ENCODE assay signal across 22 mouse cellular contexts in the genomic region with DNA sequence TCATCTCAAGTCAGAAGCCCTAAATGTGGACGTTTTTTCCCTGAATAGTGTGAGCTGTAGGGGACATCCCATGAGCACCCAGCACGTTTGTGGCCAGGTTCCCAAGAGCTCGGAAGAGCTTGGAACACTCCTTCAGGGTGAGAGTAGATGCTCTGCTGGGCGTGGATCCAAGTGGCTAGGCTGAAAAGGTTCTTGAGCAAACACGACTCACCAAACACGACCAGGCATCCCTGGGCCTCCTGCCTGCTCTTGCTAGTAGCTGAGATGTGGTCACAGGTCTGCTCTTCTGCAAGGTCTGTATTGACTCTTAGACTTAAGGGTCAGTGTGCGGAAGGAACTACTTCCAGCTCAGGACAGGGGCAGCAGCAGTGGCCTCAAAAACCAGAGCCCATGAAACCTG. TPM values are rescaled to one million over a fixed set of nuclear protein-coding genes. Genes with fewer than 3 reads are reported as not detected.
DNase-seq lines count a peak whose midpoint lies in the region; ATAC-seq and TF ChIP-seq lines count a peak whose summit lies in the region.
"Had no signal": no experiment of that assay in that cellular context is flagged by ENCODE, and none has a peak within 500 bp of the region (broad histone marks: within the 10 kb centered on the region; RNA-seq: fewer than 3 reads in every experiment).

No protein-coding gene starts in this region.

- H3K36me3 ChIP-seq in lung, embryonic 14.5 days (ENCODE audit: insufficient read depth), result no peaks in the 10 kb centered on the region
- no peaks in the 10 kb centered on the region for H3K36me3 ChIP-seq in lung, postnatal 0 days (ENCODE audit: insufficient read depth, low read length)
- H3K36me3 ChIP-seq: embryonic facial prominence, embryonic 10.5 days; embryonic facial prominence, embryonic 12.5 days; forebrain, embryonic 15.5 days; G1E had no signal

- TF ChIP-seq CTCF in lung, embryonic 14.5 days (IDR thresholded peaks at IDR 0.05; ENCODE audit: low read depth), result no peak
- no peak for TF ChIP-seq CTCF in lung, postnatal 0 days (IDR thresholded peaks at IDR 0.05)
- TF ChIP-seq CTCF in lung, adult 2 months (IDR thresholded peaks at IDR 0.05; ENCODE audit: insufficient read depth, low read length), result no peak

- H3K27ac ChIP-seq in lung, embryonic 14.5 days (ENCODE audit: low read depth), result no peak overlapping the region
- no peak overlapping the region for H3K27ac ChIP-seq in lung, postnatal 0 days (ENCODE audit: low read length)
- H3K27ac ChIP-seq: embryonic facial prominence, embryonic 10.5 days; embryonic facial prominence, embryonic 12.5 days; forebrain, embryonic 13.5 days; forebrain, embryonic 15.5 days had no signal

- H3K9me3 ChIP-seq in lung, embryonic 14.5 days (ENCODE audit: low read depth, low read length), result no peaks in the 10 kb centered on the region
- H3K9me3 ChIP-seq in lung, postnatal 0 days (ENCODE audit: low read length), result no peaks in the 10 kb centered on the region
- H3K9me3 ChIP-seq: embryonic facial prominence, embryonic 10.5 days; forebrain, embryonic 13.5 days; forebrain, embryonic 15.5 days; G1E had no signal

- H3K4me2 ChIP-seq in lung, embryonic 14.5 days, result no peak overlapping the region
- no peak overlapping the region for H3K4me2 ChIP-seq in lung, postnatal 0 days (replicated peaks; ENCODE audit: low read depth, low read length)
- H3K4me2 ChIP-seq: embryonic facial prominence, embryonic 12.5 days; forebrain, embryonic 13.5 days; forebrain, embryonic 15.5 days had no signal

- DNase-seq in lung, embryonic 14.5 days, result peak; percentile 48
- no peak for DNase-seq in lung, postnatal 10 days
- peak; percentile 58 for DNase-seq in lung, postnatal 0 days (ENCODE audit: low spot score)
- no peak for DNase-seq in lung, adult 2 months
- peak; percentile 51 for DNase-seq in NIH3T3 (ENCODE audit: low read depth)
- DNase-seq in urinary bladder, postnatal 14 days (ENCODE audit: low spot score), result no peak
- DNase-seq in right cerebral cortex, postnatal 36 days (ENCODE audit: low spot score in 2 of 2), result no peak
- DNase-seq: adrenal gland, adult 8-10 months; adrenal gland, postnatal 14 days; adrenal gland, postnatal 36 days; B cell, adult 2 months; cerebellum, adult 18-20 months; cerebellum, adult 8-10 months; cerebellum, adult 9-11 months; forebrain, postnatal 0 days had no signal

- 41% methylated on average over 7 of the region's 7 CpGs for WGBS in lung, embryonic 14.5 days
- 31% methylated on average over 7 of the region's 7 CpGs for WGBS in lung, postnatal 0 days
- 46% methylated on average over 7 of the region's 7 CpGs for WGBS in lung, adult 2 months

- H3K9ac ChIP-seq in lung, embryonic 14.5 days, result no peak overlapping the region
- no peak overlapping the region for H3K9ac ChIP-seq in lung, postnatal 0 days (replicated peaks; ENCODE audit: low read depth)
- H3K9ac ChIP-seq: embryonic facial prominence, embryonic 12.5 days; forebrain, embryonic 13.5 days; forebrain, embryonic 15.5 days; forebrain, postnatal 0 days had no signal

- no peak for TF ChIP-seq POLR2A in lung, adult 2 months (IDR thresholded peaks at IDR 0.05; ENCODE audit: borderline replicate concordance, extremely low read depth, low read depth, low read length)

- no peaks in the 10 kb centered on the region for H3K27me3 ChIP-seq in lung, embryonic 14.5 days (ENCODE audit: insufficient read depth, low read length)
- no peaks in the 10 kb centered on the region for H3K27me3 ChIP-seq in lung, postnatal 0 days (replicated peaks; ENCODE audit: insufficient read depth, low read length)
- H3K27me3 ChIP-seq: embryonic facial prominence, embryonic 12.5 days; forebrain, embryonic 13.5 days; forebrain, embryonic 15.5 days had no signal

- H3K4me1 ChIP-seq in lung, embryonic 14.5 days (ENCODE audit: insufficient read depth), result no peaks in the 10 kb centered on the region
- H3K4me1 ChIP-seq in lung, postnatal 0 days (ENCODE audit: insufficient read depth, low read depth, low read length), result no peaks in the 10 kb centered on the region
- no peaks in the 10 kb centered on the region for H3K4me1 ChIP-seq in lung, adult 2 months (ENCODE audit: control insufficient read depth, insufficient read depth, low read length)
- H3K4me1 ChIP-seq: embryonic facial prominence, embryonic 12.5 days; forebrain, embryonic 13.5 days; forebrain, embryonic 15.5 days had no signal

- no peak for TF ChIP-seq EP300 in lung, postnatal 0 days (IDR thresholded peaks at IDR 0.05)

- no peak for ATAC-seq in lung, embryonic 14.5 days (ENCODE audit: insufficient read depth)
- ATAC-seq in lung, postnatal 0 days, result peak; percentile 70
- ATAC-seq: CD4-positive, CD25-positive, alpha-beta regulatory T cell, adult 4 months; forebrain, embryonic 13.5 days; forebrain, embryonic 15.5 days; forebrain, postnatal 0 days had no signal

- H3K4me3 ChIP-seq in lung, embryonic 14.5 days (ENCODE audit: low read depth, low read length), result no peak overlapping the region
- H3K4me3 ChIP-seq in lung, postnatal 0 days (ENCODE audit: low read depth, low read length), result no peak overlapping the region
- no peak overlapping the region for H3K4me3 ChIP-seq in lung, adult 2 months (replicated peaks; ENCODE audit: extremely low read depth, low read depth, low read length)
- H3K4me3 ChIP-seq: embryonic facial prominence, embryonic 10.5 days; embryonic facial prominence, embryonic 12.5 days; forebrain, embryonic 13.5 days; forebrain, embryonic 15.5 days had no signal

RNA-seq across cellular contexts. Expression of a gene that starts 18.4 kb away (rescaled TPM):
- not detected in 2 replicates for polyA plus RNA-seq in lung, embryonic 14.5 days (2014; fragmentation: Nextera tagmentation; extraction: Ambion mirVana)
- polyA plus RNA-seq in lung, postnatal 0 days (2015; fragmentation: Nextera tagmentation; extraction: Ambion mirVana), result 7.8 and 9.5 TPM in 2 replicates
- polyA plus RNA-seq in lung, adult 2 months (2012; rRNA removed), result 8.4 and 9.1 TPM in 2 replicates
- polyA plus RNA-seq: CD4-positive, CD25-positive, alpha-beta regulatory T cell, adult 4 months; embryonic facial prominence, embryonic 10.5 days; embryonic facial prominence, embryonic 12.5 days; forebrain, embryonic 11.5 days; G1E had no signal

RNA-seq across cellular contexts. Expression of a gene that starts 47.9 kb away (rescaled TPM):
- polyA plus RNA-seq in lung, embryonic 14.5 days (2014; fragmentation: Nextera tagmentation; extraction: Ambion mirVana), result 10.6 and 11.0 TPM in 2 replicates
- 1.1 and 1.2 TPM in 2 replicates for polyA plus RNA-seq in lung, postnatal 0 days (2015; fragmentation: Nextera tagmentation; extraction: Ambion mirVana)
- 0.93 and 1.3 TPM in 2 replicates for polyA plus RNA-seq in lung, adult 2 months (2012; rRNA removed)
- polyA plus RNA-seq: CD4-positive, CD25-positive, alpha-beta regulatory T cell, adult 4 months had no signal

Comparison
In these comparisons a context has a peak if more than half of its experiments do, and no peak if none do; other contexts are left out.
1. DNase-seq: peak in lung, embryonic 14.5 days (single experiment), lung, postnatal 0 days (single experiment) and NIH3T3 (single experiment); none in lung, postnatal 10 days (single experiment), lung, adult 2 months (single experiment), urinary bladder, postnatal 14 days (single experiment) and right cerebral cortex, postnatal 36 days (0 of 2).